Mouse (Mus musculus) lung, embryonic 16.5 days (tissue): ENCODE results near the gene 3110082I17Rik. TPM values are rescaled to one million over a fixed set of nuclear protein-coding genes. Genes with fewer than 3 reads are reported as not detected.
A peak's percentile ranks its signal among the peaks of the same experiment; 100 is the strongest.

Experiments used
- ATAC-seq: fragments of 200-750 bp; cut with Nextera tagmentation; 2 replicates; pipeline ENCODE4 v1.8.0; 2017; ENCODE audit warnings: low read depth, mild to moderate bottlenecking, moderate library complexity
- H3K27ac ChIP-seq: fragments of 300-500 bp; sonication (generic); 2 replicates; pipeline ENCODE4 v1.5.1; 2014; ENCODE audit warnings: mild to moderate bottlenecking, control low read depth, low read length
- H3K27me3 ChIP-seq: fragments of 300-500 bp; sonication (generic); 2 replicates; pipeline ENCODE4 v1.6.1; 2014; ENCODE audit warnings: low read depth, low read length, mixed read lengths; ENCODE audit not compliant: control insufficient read depth, insufficient read depth
- H3K36me3 ChIP-seq: fragments of 300-500 bp; sonication (generic); 2 replicates; pipeline ENCODE4 v1.6.1; 2014; ENCODE audit warnings: low read length; ENCODE audit not compliant: control insufficient read depth, insufficient read depth
- H3K4me1 ChIP-seq: fragments of 300-500 bp; sonication (generic); replicated peaks from 2 replicates; pipeline ENCODE4 v1.6.1; 2014; ENCODE audit warnings: low read length, mixed read lengths; ENCODE audit not compliant: control insufficient read depth, insufficient read depth
- H3K4me2 ChIP-seq: fragments of 300-500 bp; sonication (generic); 2 replicates; pipeline ENCODE4 v1.6.1; 2014; ENCODE audit warnings: low read depth, low read length, control low read depth
- H3K4me3 ChIP-seq: fragments of 300-500 bp; sonication (generic); 2 replicates; pipeline ENCODE4 v1.5.1; 2014; ENCODE audit warnings: mild to moderate bottlenecking, low read length, control low read depth
- H3K9ac ChIP-seq: fragments of 300-500 bp; sonication (generic); 2 replicates; pipeline ENCODE4 v1.6.1; 2014; ENCODE audit warnings: low read length, control low read depth
- H3K9me3 ChIP-seq: fragments of 300-500 bp; sonication (generic); 2 replicates; pipeline ENCODE4 v1.6.1; 2016; ENCODE audit warnings: low read length; ENCODE audit not compliant: control insufficient read depth
- WGBS: fragments of 180-500 bp; shearing (Covaris S2); extraction: QIAGEN DNeasy Blood & Tissue Kit; methylation state at CpG from one replicate; pipeline ENCODE4 v1.1.7; 2014; 5-methylcytosine and 5-hydroxymethylcytosine counted together
- polyA plus RNA-seq: library from polyadenylated mRNA; unstranded; fragments of >200 nt; fragmentation: Nextera tagmentation; extraction: Ambion mirVana; gene quantifications from 2 replicates; pipeline ENCODE4 v1.2.1, GENCODE M21; 2015

3110082I17Rik gene
- polyA plus RNA-seq, 1 experiment from 2014 or later: 38.6 TPM

DNA sequence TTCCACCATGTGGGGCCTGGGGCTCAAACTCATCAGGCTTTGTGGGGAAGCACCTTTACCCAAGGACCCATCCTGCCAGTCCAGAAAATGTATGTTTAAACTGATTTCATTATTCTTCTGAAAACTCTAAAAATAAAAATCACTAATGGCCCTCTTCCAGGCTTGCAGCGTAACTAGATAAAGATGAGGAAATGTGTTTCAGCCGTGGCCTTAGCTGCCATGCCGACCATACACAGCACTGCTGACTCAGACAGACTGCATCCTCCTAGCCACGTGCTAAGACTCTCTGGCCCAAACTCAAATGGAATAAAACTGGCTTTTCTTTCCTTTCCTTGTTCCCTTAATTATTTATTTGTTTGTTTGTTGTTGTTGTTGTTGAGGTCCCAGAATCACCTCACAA, 4.5 kb upstream of the 3110082I17Rik start:
- peaks cover 3% of the 10 kb centered on the region for H3K4me1 ChIP-seq
- H3K9ac ChIP-seq: no peak overlapping the region
- H3K4me3 ChIP-seq: no peak overlapping the region
- H3K36me3 ChIP-seq: no peaks in the 10 kb centered on the region
- no peaks in the 10 kb centered on the region for H3K9me3 ChIP-seq
- ATAC-seq: no peak
- no peak overlapping the region for H3K4me2 ChIP-seq
- H3K27ac ChIP-seq: no peak overlapping the region
- WGBS: 49% methylated on average over 4 of the region's 4 CpGs
- H3K27me3 ChIP-seq: no peaks in the 10 kb centered on the region

DNA sequence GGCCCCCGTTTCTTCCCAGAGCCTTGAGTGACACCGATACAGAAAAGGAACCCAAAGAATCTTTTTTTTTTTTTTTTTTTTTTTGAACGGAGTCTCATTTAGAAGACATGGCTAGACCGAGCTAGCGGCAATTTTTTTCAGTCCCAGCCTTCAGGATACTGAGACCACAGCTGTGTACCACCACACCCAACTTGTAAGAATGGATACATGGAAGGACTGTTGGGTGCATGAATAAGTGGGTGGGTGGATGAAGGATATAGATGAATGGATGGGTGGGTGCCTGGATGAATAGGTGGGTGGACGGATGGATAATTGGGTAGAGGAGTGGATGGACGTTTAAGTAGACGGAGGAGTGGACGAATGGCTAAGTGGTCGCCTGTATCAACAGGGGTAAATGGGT, 389 bp downstream of the 3110082I17Rik start:
- H3K4me3 ChIP-seq: peak overlapping the region; percentile 74
- no peaks in the 10 kb centered on the region for H3K9me3 ChIP-seq
- H3K27ac ChIP-seq: no peak overlapping the region
- peaks cover 13% of the 10 kb centered on the region for H3K4me1 ChIP-seq
- 9% methylated on average over 10 of the region's 10 CpGs for WGBS
- ATAC-seq: peak; percentile 8; the same call in 1 of the 2 replicates
- no peaks in the 10 kb centered on the region; the same call in 1 of the 2 replicates for H3K36me3 ChIP-seq
- peak overlapping the region; percentile 70 for H3K9ac ChIP-seq
- no peaks in the 10 kb centered on the region for H3K27me3 ChIP-seq
- H3K4me2 ChIP-seq: peak overlapping the region; percentile 92

DNA sequence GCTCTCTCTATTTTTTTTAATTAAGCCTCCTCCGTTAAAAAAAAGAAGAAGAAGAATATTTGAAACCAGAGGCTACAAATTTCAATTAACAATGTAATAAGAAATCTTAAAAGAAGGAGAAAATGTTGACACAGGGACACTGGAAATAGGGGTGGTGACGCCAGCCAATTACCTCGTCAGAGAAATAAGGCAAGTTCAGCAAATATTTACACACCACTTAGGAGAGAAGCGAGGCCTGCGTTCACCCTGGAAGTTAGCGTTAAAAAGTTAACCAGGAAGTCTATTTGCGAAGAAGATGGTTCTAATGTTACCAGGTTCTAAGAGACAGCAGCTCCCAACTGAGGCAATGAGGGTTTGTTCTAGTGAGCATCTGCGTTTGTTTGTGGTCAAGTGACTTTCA, 3.1 kb downstream of the 3110082I17Rik start:
- H3K4me2 ChIP-seq: peak overlapping the region; percentile 4; the same call in 1 of the 2 replicates
- no peaks in the 10 kb centered on the region; the same call in 1 of the 2 replicates for H3K36me3 ChIP-seq
- peak overlapping the region; percentile 58 for H3K27ac ChIP-seq
- 55% methylated on average over 8 of the region's 8 CpGs for WGBS
- H3K4me3 ChIP-seq: no peak overlapping the region
- H3K9me3 ChIP-seq: no peaks in the 10 kb centered on the region
- ATAC-seq: no peak
- peaks cover 13% of the 10 kb centered on the region for H3K4me1 ChIP-seq
- no peak overlapping the region for H3K9ac ChIP-seq
- H3K27me3 ChIP-seq: no peaks in the 10 kb centered on the region

DNA sequence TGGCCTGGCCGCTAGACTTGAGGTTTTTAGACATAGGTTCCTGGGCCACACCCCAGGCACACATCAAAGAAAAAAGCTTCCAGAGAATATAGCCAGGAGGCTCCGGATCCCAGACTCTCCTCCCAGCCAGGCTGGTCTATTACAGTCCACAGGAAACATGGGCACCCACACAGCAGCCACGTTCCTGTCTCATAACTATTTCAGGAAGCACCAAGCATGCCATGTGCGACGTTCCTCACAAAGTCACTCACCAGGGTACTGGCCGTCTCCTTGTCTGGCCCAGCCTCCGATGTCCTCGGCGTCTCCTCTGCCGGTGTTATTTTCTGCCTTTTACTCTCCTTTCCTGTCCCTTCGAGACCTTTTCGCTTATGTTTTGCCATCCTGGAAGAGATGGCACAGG, 5.2 kb downstream of the 3110082I17Rik start:
- Histone ChIP-seq H3K4me2 (no peak overlapping the region), H3K9me3 (no peaks in the 10 kb centered on the region), H3K27ac (no peak overlapping the region), H3K27me3 (no peaks in the 10 kb centered on the region), H3K4me1 (peaks cover 12% of the 10 kb centered on the region), H3K36me3 (no peaks in the 10 kb centered on the region; the same call in 1 of the 2 replicates), H3K9ac (no peak overlapping the region), H3K4me3 (no peak overlapping the region)
- ATAC-seq: no peak
- 90% methylated on average over 12 of the region's 12 CpGs for WGBS

DNA sequence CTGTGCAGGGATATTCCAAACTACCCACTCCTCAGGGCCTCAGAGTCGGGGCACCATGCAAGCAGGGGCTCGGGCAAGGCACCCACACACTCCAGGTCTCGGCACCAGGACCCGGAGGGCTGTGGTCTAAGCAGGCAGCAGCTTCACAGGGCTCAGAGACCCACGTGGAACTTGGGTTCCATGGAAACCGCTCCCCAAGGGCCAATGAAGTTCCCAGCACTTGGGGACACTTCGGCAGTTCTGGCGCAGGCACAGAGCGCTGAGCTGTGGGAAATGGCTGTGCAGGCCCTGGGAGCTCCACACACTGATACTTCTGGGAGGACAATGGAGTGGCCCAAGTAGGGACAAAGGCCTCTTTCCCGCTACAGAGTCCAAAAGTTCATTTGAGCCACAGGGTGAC, 7.3 kb downstream of the 3110082I17Rik start:
- H3K27me3 ChIP-seq: no peaks in the 10 kb centered on the region

DNA sequence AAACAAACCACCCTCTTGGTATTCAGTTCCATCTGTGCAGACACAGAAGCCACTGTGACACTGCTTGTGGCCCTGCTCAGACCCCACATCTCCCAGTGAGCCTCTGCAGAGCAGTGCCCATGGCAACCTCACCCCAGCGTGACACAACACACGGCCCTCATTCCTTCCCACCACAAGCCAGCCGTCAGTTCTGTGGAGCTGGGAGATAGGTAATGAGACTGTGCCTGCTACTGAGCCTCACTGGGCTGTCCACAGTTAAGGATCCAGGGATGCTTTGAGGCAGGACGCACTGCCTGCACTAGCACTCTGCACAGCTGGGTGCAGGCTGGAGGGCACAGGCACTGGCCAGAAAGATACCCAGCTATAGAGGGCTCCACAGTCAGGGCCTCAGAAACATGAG, 10.4 kb downstream of the 3110082I17Rik start:
- ATAC-seq: peak; percentile 36
- Histone ChIP-seq H3K9ac (no peak overlapping the region), H3K36me3 (no peaks in the 10 kb centered on the region), H3K4me1 (peaks cover 24% of the 10 kb centered on the region), H3K4me2 (no peak overlapping the region), H3K27me3 (no peaks in the 10 kb centered on the region), H3K4me3 (no peak overlapping the region), H3K9me3 (no peaks in the 10 kb centered on the region), H3K27ac (peak overlapping the region; percentile 50)
- 31% methylated on average over 4 of the region's 4 CpGs for WGBS

More for the DNA sequence above, 7.3 kb downstream of the 3110082I17Rik start:
- no peaks in the 10 kb centered on the region; the same call in 1 of the 2 replicates for H3K36me3 ChIP-seq
- peaks cover 16% of the 10 kb centered on the region for H3K4me1 ChIP-seq
- no peak for ATAC-seq
- H3K9me3 ChIP-seq: no peaks in the 10 kb centered on the region
- no peak overlapping the region for H3K4me2 ChIP-seq
- WGBS: 90% methylated on average over 10 of the region's 10 CpGs
- no peak overlapping the region for H3K4me3 ChIP-seq
- H3K9ac ChIP-seq: no peak overlapping the region
- no peak overlapping the region for H3K27ac ChIP-seq

DNA sequence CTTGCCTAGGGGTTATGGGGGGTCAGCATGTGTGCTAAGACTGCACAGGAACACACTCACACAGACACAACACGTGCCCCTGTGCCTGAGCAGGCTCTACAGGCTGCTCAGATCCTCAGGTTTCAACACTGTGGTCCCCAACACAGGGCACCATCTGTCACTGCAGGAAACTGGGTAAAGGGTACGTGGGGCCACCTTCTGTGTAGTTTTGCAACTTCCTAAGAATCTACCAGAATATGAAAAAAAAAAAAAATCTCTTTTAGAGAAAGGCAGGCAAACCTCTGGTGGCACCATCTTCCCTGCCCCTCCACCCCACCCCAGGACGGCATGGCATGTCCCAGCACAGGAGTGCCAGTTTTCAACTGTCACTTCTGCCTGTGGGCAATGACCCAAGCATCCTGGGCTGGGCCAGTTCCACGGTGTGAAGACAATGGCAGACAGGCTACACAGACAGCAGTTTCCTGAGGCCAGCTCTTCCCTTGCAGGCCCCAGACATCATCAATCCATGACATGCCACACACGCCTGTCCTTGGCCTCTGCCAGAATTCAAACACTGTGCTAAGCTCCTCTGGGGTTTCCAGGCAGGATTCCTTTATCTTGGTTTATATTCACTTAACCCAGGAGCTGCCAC, 11.1 kb downstream of the 3110082I17Rik start:
- Histone ChIP-seq H3K27ac (peak overlapping the region; percentile 50), H3K4me2 (no peak overlapping the region), H3K36me3 (no peaks in the 10 kb centered on the region), H3K9ac (0 out of 2 replicates have a peak overlapping the region, but pooled peaks have one; percentile 5), H3K27me3 (no peaks in the 10 kb centered on the region), H3K9me3 (no peaks in the 10 kb centered on the region), H3K4me1 (peaks cover 24% of the 10 kb centered on the region), H3K4me3 (no peak overlapping the region)
- peak; percentile 82 for ATAC-seq
- 32% methylated on average over 5 of the region's 5 CpGs for WGBS

DNA sequence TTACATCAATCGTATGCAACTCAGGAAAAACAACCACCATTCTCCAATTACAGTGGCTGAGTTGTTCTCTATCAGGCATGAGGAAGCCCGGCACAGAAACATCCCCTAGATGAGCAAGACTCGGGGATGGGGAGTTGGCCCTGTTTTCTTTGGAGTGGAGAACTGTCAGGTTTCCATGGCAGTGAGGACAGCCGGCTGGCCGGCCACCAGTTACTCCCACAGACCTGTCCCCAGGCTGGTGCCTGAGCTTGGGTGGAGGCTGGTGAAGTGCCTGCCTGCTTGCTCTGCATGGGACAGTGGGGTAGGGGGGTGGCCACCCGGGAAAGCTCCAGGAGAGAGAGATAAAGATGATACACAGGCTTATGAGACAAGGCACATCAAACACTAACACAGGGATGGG, 12.3 kb downstream of the 3110082I17Rik start:
- Histone ChIP-seq H3K27ac (no peak overlapping the region), H3K4me1 (peaks cover 25% of the 10 kb centered on the region), H3K4me2 (no peak overlapping the region), H3K9me3 (no peaks in the 10 kb centered on the region), H3K9ac (no peak overlapping the region), H3K27me3 (no peaks in the 10 kb centered on the region), H3K4me3 (no peak overlapping the region), H3K36me3 (no peaks in the 10 kb centered on the region)
- no peak for ATAC-seq
- 62% methylated on average over 6 of the region's 6 CpGs for WGBS

DNA sequence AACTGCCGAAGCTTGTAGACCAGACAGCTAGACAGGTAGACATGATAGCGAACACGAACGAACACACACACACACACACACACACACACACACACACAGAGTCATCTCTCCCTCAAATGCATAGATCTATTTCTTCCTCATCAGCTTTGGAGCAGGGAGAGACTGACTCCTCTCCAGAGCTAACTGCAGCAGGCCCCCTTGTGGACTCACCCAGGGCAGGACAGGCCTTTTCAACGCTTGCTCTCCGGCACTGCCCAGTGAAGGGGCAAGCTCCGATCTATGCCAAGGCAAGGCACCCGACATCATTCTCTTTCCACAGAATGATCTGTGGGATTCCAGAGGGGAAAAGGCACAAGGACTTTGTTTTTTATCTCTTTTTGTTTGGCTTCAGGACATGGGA, 15.1 kb downstream of the 3110082I17Rik start:
- H3K36me3 ChIP-seq: no peaks in the 10 kb centered on the region

More for the DNA sequence above, 15.1 kb downstream of the 3110082I17Rik start:
- H3K4me1 ChIP-seq: peaks cover 36% of the 10 kb centered on the region
- H3K27me3 ChIP-seq: no peaks in the 10 kb centered on the region
- H3K9me3 ChIP-seq: no peaks in the 10 kb centered on the region
- no peak for ATAC-seq
- H3K4me2 ChIP-seq: no peak overlapping the region
- peak overlapping the region; percentile 43 for H3K9ac ChIP-seq
- WGBS: 82% methylated on average over 8 of the region's 8 CpGs
- H3K27ac ChIP-seq: no peak overlapping the region
- H3K4me3 ChIP-seq: no peak overlapping the region
